Mouse (Mus musculus): ENCODE measurements at regions not wholly inside any gene's neighbourhood (a gene's known extent, or its start where the extent isn't known, plus 50 kb on each side); places are given as distances from the start of the nearest gene placed in this dataset.

DNA sequence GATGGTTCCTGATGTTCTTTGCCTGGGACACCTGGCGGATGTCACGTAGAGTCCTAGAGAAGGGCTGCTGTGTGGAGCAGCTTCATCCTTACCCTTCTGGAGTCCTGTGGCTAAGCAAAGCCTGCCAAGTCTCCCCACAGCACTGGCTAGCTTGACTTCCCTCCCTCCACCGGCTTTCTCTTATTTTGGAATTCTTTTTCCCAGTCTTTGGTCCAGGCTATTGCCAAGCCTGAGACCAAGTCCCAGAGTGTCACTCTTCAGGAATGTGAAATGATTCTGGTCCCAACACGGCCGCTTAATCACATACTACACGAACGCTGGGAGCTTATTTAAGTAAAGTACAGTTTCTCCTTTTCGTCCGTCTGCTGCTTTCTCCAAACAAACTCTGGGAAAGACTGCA is 146.4 kb downstream of the Fndc1 start:
- H3K36me3 ChIP-seq (ENCODE audit: insufficient read depth), result no peaks in the 10 kb centered on the region
- no peak overlapping the region for H3K4me3 ChIP-seq (ENCODE audit: low read depth, low read length)
- H3K4me1 ChIP-seq (ENCODE audit: insufficient read depth), result no peaks in the 10 kb centered on the region
- H3K27me3 ChIP-seq (ENCODE audit: insufficient read depth, low read length), result no peaks in the 10 kb centered on the region
- TF ChIP-seq CTCF (IDR thresholded peaks at IDR 0.05; ENCODE audit: low read depth), result no peak
- no peaks in the 10 kb centered on the region for H3K9me3 ChIP-seq (ENCODE audit: low read length)
- DNase-seq, result no peak
- no peak overlapping the region for H3K9ac ChIP-seq
- no peak overlapping the region for H3K27ac ChIP-seq (ENCODE audit: low read depth, low read length)
- ATAC-seq, result no peak
- no peak overlapping the region for H3K4me2 ChIP-seq (ENCODE audit: low read depth)
- 82% methylated on average over 9 of the region's 9 CpGs for WGBS

- H3K4me1 ChIP-seq (ENCODE audit: insufficient read depth), result no peaks in the 10 kb centered on the region
- H3K9ac ChIP-seq, result no peak overlapping the region
- no peak for ATAC-seq
- no peak overlapping the region for H3K4me3 ChIP-seq (ENCODE audit: low read depth, low read length)
- no peak overlapping the region for H3K27ac ChIP-seq (ENCODE audit: low read depth, low read length)
- no peak overlapping the region for H3K4me2 ChIP-seq (ENCODE audit: low read depth)
- H3K9me3 ChIP-seq (ENCODE audit: low read length), result no peaks in the 10 kb centered on the region
- DNase-seq, result no peak
- H3K36me3 ChIP-seq (ENCODE audit: insufficient read depth), result no peaks in the 10 kb centered on the region
- no peaks in the 10 kb centered on the region for H3K27me3 ChIP-seq (ENCODE audit: insufficient read depth, low read length)
- TF ChIP-seq CTCF (IDR thresholded peaks at IDR 0.05; ENCODE audit: low read depth), result no peak
These were observed 147.3 kb downstream of the Fndc1 start for GRCm38 (mm10) chr17:7679786-7680185.

DNA sequence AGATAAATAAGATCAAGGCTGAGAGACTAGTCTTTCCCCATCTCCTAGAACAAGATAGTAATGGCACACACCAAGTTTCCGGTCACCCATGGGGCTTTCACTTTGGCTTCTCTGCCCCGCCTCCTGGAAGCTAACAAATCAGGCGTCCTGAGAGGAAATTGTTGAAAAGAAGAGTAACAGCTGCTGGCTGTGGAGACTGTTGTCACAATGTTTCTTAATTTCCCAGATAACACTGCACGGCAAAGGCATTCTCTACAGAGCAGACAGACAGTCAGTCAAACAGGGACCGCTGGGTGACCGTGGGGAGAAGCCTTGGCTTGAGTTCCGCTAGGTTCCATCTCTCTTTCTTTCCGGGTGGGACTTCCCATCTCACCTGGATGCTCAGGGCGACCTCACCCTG is 148.2 kb downstream of the Fndc1 start:
- no peak overlapping the region for H3K9ac ChIP-seq
- no peaks in the 10 kb centered on the region for H3K27me3 ChIP-seq (ENCODE audit: insufficient read depth, low read length)
- no peak for DNase-seq
- H3K4me2 ChIP-seq (ENCODE audit: low read depth), result no peak overlapping the region
- no peaks in the 10 kb centered on the region for H3K9me3 ChIP-seq (ENCODE audit: low read length)
- H3K4me1 ChIP-seq (ENCODE audit: insufficient read depth), result no peaks in the 10 kb centered on the region
- H3K36me3 ChIP-seq (ENCODE audit: insufficient read depth), result no peaks in the 10 kb centered on the region
- H3K4me3 ChIP-seq (ENCODE audit: low read depth, low read length), result no peak overlapping the region
- ATAC-seq, result no peak
- H3K27ac ChIP-seq (ENCODE audit: low read depth, low read length), result no peak overlapping the region
- WGBS, result 87% methylated on average over 9 of the region's 9 CpGs
- no peak for TF ChIP-seq CTCF (IDR thresholded peaks at IDR 0.05; ENCODE audit: low read depth)

DNA sequence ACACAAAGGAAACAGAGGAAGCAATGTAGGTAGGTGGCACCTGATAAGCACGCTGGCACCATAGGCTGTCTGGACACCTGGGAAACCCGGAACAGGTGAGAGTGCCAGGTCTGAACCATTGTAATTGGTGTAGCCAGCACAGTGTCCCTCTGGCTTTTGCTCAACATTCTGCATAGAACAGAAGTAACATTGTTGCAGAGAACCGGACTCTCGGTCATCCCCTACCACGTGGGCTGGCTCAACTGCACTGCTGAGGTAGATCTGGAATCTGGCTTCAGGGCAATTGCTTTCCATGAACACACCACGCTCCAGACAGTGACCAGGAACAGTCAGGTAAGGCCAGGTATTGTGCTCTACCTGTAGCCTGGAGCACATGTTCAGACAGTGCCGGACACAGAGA is 149.3 kb downstream of the Fndc1 start:
- Histone ChIP-seq H3K4me1 (ENCODE audit: insufficient read depth) (no peaks in the 10 kb centered on the region), H3K9ac (no peak overlapping the region), H3K9me3 (ENCODE audit: low read length) (no peaks in the 10 kb centered on the region), H3K27ac (ENCODE audit: low read depth, low read length) (no peak overlapping the region), H3K4me3 (ENCODE audit: low read depth, low read length) (no peak overlapping the region), H3K36me3 (ENCODE audit: insufficient read depth) (no peaks in the 10 kb centered on the region), H3K27me3 (ENCODE audit: insufficient read depth, low read length) (no peaks in the 10 kb centered on the region), H3K4me2 (ENCODE audit: low read depth) (no peak overlapping the region)
- no peak for TF ChIP-seq CTCF (IDR thresholded peaks at IDR 0.05; ENCODE audit: low read depth)
- ATAC-seq, result no peak
- DNase-seq, result no peak
- 92% methylated on average over 7 of the region's 7 CpGs for WGBS

- TF ChIP-seq CTCF (IDR thresholded peaks at IDR 0.05; ENCODE audit: low read depth), result no peak
- 81% methylated on average over 8 of the region's 8 CpGs for WGBS
- Histone ChIP-seq H3K27me3 (ENCODE audit: insufficient read depth, low read length) (no peaks in the 10 kb centered on the region), H3K4me3 (ENCODE audit: low read depth, low read length) (no peak overlapping the region), H3K9ac (no peak overlapping the region), H3K27ac (ENCODE audit: low read depth, low read length) (no peak overlapping the region), H3K9me3 (ENCODE audit: low read length) (no peaks in the 10 kb centered on the region), H3K36me3 (ENCODE audit: insufficient read depth) (no peaks in the 10 kb centered on the region), H3K4me2 (ENCODE audit: low read depth) (no peak overlapping the region), H3K4me1 (ENCODE audit: insufficient read depth) (no peaks in the 10 kb centered on the region)
- DNase-seq (no peak), ATAC-seq (no peak)
These were observed 149.8 kb downstream of the Fndc1 start for GRCm38 (mm10) chr17:7677301-7677700.

DNA sequence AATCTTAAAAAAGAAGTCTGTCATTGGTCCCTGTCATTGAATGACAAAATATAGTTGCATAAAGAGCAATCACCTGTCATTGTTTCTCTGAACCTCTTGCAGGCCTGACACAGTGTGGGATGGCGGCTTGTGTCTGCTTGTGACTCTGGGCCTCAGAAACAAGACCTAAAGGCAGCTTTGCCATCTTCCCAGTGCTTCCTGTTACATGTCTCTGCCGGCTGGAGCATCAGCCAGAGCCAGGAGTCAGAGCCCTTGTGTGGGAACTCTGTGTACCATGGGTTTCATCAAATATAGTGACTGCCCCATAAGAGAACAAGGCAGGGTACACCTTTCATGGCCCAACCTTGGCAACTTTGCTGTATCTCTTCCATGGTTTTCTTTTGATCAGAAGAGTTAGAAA is 150.3 kb downstream of the Fndc1 start:
- DNase-seq, result no peak
- H3K4me3 ChIP-seq (ENCODE audit: low read depth, low read length), result no peak overlapping the region
- WGBS, result 89% methylated on average over 2 of the region's 2 CpGs

GRCm38 (mm10) chr17:7674511-7674910 is 152.6 kb downstream of the Fndc1 start:
- Histone ChIP-seq H3K36me3 (ENCODE audit: insufficient read depth) (no peaks in the 10 kb centered on the region), H3K4me1 (ENCODE audit: insufficient read depth) (no peaks in the 10 kb centered on the region), H3K27ac (ENCODE audit: low read depth, low read length) (no peak overlapping the region), H3K4me3 (ENCODE audit: low read depth, low read length) (no peak overlapping the region), H3K9ac (no peak overlapping the region), H3K9me3 (ENCODE audit: low read length) (no peaks in the 10 kb centered on the region), H3K4me2 (ENCODE audit: low read depth) (no peak overlapping the region), H3K27me3 (ENCODE audit: insufficient read depth, low read length) (no peaks in the 10 kb centered on the region)
- 94% methylated on average over 2 of the region's 2 CpGs for WGBS
- TF ChIP-seq CTCF (IDR thresholded peaks at IDR 0.05; ENCODE audit: low read depth), result no peak
- DNase-seq (no peak), ATAC-seq (no peak)

More for the DNA sequence above, 150.3 kb downstream of the Fndc1 start:
- no peak overlapping the region for H3K9ac ChIP-seq
- H3K4me2 ChIP-seq (ENCODE audit: low read depth), result no peak overlapping the region
- no peaks in the 10 kb centered on the region for H3K36me3 ChIP-seq (ENCODE audit: insufficient read depth)
- H3K27me3 ChIP-seq (ENCODE audit: insufficient read depth, low read length), result no peaks in the 10 kb centered on the region
- H3K9me3 ChIP-seq (ENCODE audit: low read length), result no peaks in the 10 kb centered on the region
- no peak for TF ChIP-seq CTCF (IDR thresholded peaks at IDR 0.05; ENCODE audit: low read depth)
- no peaks in the 10 kb centered on the region for H3K4me1 ChIP-seq (ENCODE audit: insufficient read depth)
- ATAC-seq, result no peak
- H3K27ac ChIP-seq (ENCODE audit: low read depth, low read length), result no peak overlapping the region

GRCm38 (mm10) chr17:7667826-7668225 is 159.3 kb downstream of the Fndc1 start:
- Histone ChIP-seq H3K36me3 (ENCODE audit: insufficient read depth) (no peaks in the 10 kb centered on the region), H3K4me1 (ENCODE audit: insufficient read depth) (no peaks in the 10 kb centered on the region), H3K9ac (no peak overlapping the region), H3K4me3 (ENCODE audit: low read depth, low read length) (no peak overlapping the region), H3K27me3 (ENCODE audit: insufficient read depth, low read length) (no peaks in the 10 kb centered on the region), H3K27ac (ENCODE audit: low read depth, low read length) (no peak overlapping the region), H3K9me3 (ENCODE audit: low read length) (no peaks in the 10 kb centered on the region), H3K4me2 (ENCODE audit: low read depth) (no peak overlapping the region)
- DNase-seq (no peak), ATAC-seq (no peak)
- TF ChIP-seq CTCF (IDR thresholded peaks at IDR 0.05; ENCODE audit: low read depth), result no peak
- WGBS, result 72% methylated on average over 3 of the region's 3 CpGs

All from forebrain, postnatal 0 days (tissue).